Mouse (Mus musculus) ovary, postnatal 14 days (tissue): ENCODE measurements around the gene Ccdc188.

Experiments
- DNase-seq: peaks from one replicate; pipeline ENCODE4 v3.0.0; 2022; ENCODE audit warnings: low spot score

Gene Ccdc188

GRCm38 (mm10) chr16:18202061-18202460 lies 15.6 kb upstream of the Ccdc188 start:
- DNase-seq = no peak

- DNase-seq = no peak
Observed at GRCm38 (mm10) chr16:18203430-18204091, 14.1 kb upstream of the Ccdc188 start.

- peak; percentile 75 for DNase-seq
Observed at GRCm38 (mm10) chr16:18210701-18211416, 6.8 kb upstream of the Ccdc188 start.

- DNase-seq = peak; percentile 88
Observed at GRCm38 (mm10) chr16:18211417-18212171, 6.1 kb upstream of the Ccdc188 start.

GRCm38 (mm10) chr16:18213689-18214088 lies 4.0 kb upstream of the Ccdc188 start:
- no peak for DNase-seq

GRCm38 (mm10) chr16:18214858-18215257 lies 2.8 kb upstream of the Ccdc188 start:
- no peak for DNase-seq

GRCm38 (mm10) chr16:18218580-18218996 lies 909 bp downstream of the Ccdc188 start:
- DNase-seq = no peak

- no peak for DNase-seq
Observed at GRCm38 (mm10) chr16:18220001-18220400, 2.3 kb downstream of the Ccdc188 start.

GRCm38 (mm10) chr16:18220856-18221542 lies 3.3 kb downstream of the Ccdc188 start:
- no peak for DNase-seq

GRCm38 (mm10) chr16:18221543-18221898 lies 3.8 kb downstream of the Ccdc188 start:
- DNase-seq = no peak

GRCm38 (mm10) chr16:18222188-18222587 lies 4.5 kb downstream of the Ccdc188 start:
- DNase-seq = no peak

GRCm38 (mm10) chr16:18227187-18227586 lies 9.5 kb downstream of the Ccdc188 start:
- DNase-seq = no peak

- no peak for DNase-seq
Observed at GRCm38 (mm10) chr16:18227897-18228422, 10.3 kb downstream of the Ccdc188 start.

- no peak for DNase-seq
Observed at GRCm38 (mm10) chr16:18228856-18229255, 11.2 kb downstream of the Ccdc188 start.

GRCm38 (mm10) chr16:18229622-18230021 lies 11.9 kb downstream of the Ccdc188 start:
- DNase-seq = no peak

- no peak for DNase-seq
Observed at GRCm38 (mm10) chr16:18230617-18231016, 12.9 kb downstream of the Ccdc188 start.

GRCm38 (mm10) chr16:18231047-18231446 lies 13.4 kb downstream of the Ccdc188 start:
- DNase-seq = no peak

- no peak for DNase-seq
Observed at GRCm38 (mm10) chr16:18231451-18231850, 13.8 kb downstream of the Ccdc188 start.

GRCm38 (mm10) chr16:18233451-18233850 lies 15.8 kb downstream of the Ccdc188 start:
- DNase-seq = no peak

- DNase-seq = no peak
Observed at GRCm38 (mm10) chr16:18233919-18234670, 16.4 kb downstream of the Ccdc188 start.

- peak; percentile 52 for DNase-seq
Observed at GRCm38 (mm10) chr16:18234671-18235388, 17.2 kb downstream of the Ccdc188 start, which contains the start of gene Zdhhc8. Gene Zdhhc8, minus strand, starts transcription at chr16:18235136.
